15 mouse cellular contexts compared by ENCODE assay signal in the genomic region with DNA sequence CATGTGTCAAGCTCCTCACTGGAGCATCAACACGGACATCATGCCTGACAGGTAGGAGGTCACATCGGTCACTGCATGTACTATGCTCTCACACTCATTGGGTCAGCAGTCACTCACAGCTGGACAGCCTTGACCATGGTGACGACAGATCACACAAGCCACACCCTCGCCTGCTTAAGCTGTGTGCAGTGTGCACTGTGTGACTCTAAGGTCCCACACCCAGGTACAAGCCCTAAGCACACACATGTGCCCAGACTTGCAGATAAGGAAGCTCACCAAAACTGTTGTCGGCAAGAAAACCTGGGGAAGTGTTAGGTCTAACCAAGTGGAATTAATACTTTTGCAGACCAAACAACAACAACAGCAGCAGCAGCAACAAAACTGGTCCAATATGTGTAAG. TPM values are rescaled to one million over a fixed set of nuclear protein-coding genes. Genes with fewer than 3 reads are reported as not detected.
DNase-seq lines count a peak whose midpoint lies in the region; ATAC-seq lines count a peak whose summit lies in the region.
"Had no signal": no experiment of that assay in that cellular context is flagged by ENCODE, and none has a peak within 500 bp of the region (broad histone marks: within the 10 kb centered on the region; RNA-seq: fewer than 3 reads in every experiment).

No protein-coding gene starts in this region.

- ATAC-seq in heart, embryonic 11.5 days (replicated peaks; ENCODE audit: insufficient number of reproducible peaks, low FRiP score, low TSS enrichment) = peak; percentile 69
- ATAC-seq in intestine, embryonic 16.5 days = peak; percentile 76; the same call in 1 of the 2 replicates
- ATAC-seq in liver, embryonic 16.5 days (ENCODE audit: low read depth) = peak; percentile 93
- ATAC-seq in cerebellum, adult (ENCODE audit: insufficient number of reproducible peaks, low FRiP score, low TSS enrichment) = no peak
- ATAC-seq: hindbrain, embryonic 16.5 days had no signal

- no peaks in the 10 kb centered on the region for H3K9me3 ChIP-seq in heart, embryonic 11.5 days (replicated peaks; ENCODE audit: control insufficient read depth, low read length)
- no peaks in the 10 kb centered on the region for H3K9me3 ChIP-seq in intestine, embryonic 16.5 days (ENCODE audit: control insufficient read depth, low read length)
- H3K9me3 ChIP-seq in liver, embryonic 16.5 days (replicated peaks; ENCODE audit: control insufficient read depth, low read length) = peaks cover 3% of the 10 kb centered on the region; the same call in 1 of the 2 replicates
- H3K9me3 ChIP-seq: forebrain, embryonic 10.5 days; lung, embryonic 15.5 days had no signal

- no peak for DNase-seq in heart, postnatal 36 days
- peak; percentile 60 for DNase-seq in c-Kit-negative CD71-positive TER-119-positive erythroid progenitor cells, embryonic 14.5 days (ENCODE audit: low read depth, low spot score)
- no peak for DNase-seq in right cerebral cortex, postnatal 14 days
- no peak for DNase-seq in frontal cortex, postnatal 10 days (ENCODE audit: low spot score in 2 of 2)
- DNase-seq: cerebellum, adult 9-11 months; embryo, embryonic 11 days; gastrocnemius, postnatal 36 days; kidney, adult 8-10 months had no signal

- no peaks in the 10 kb centered on the region for H3K36me3 ChIP-seq in heart, embryonic 11.5 days (ENCODE audit: control insufficient read depth, insufficient read depth, low read length)
- H3K36me3 ChIP-seq in intestine, embryonic 16.5 days (ENCODE audit: control insufficient read depth, insufficient read depth, low read length) = no peaks in the 10 kb centered on the region
- no peaks in the 10 kb centered on the region for H3K36me3 ChIP-seq in liver, embryonic 16.5 days (ENCODE audit: control insufficient read depth, insufficient read depth)
- H3K36me3 ChIP-seq: forebrain, embryonic 10.5 days; lung, embryonic 15.5 days had no signal

- no peak overlapping the region for H3K9ac ChIP-seq in heart, embryonic 11.5 days (ENCODE audit: low read depth, low read length)
- H3K9ac ChIP-seq in intestine, embryonic 16.5 days (ENCODE audit: low read depth, low read length) = no peak overlapping the region
- peak overlapping the region; percentile 63 for H3K9ac ChIP-seq in liver, embryonic 16.5 days (ENCODE audit: low read depth, low read length)
- H3K9ac ChIP-seq: lung, embryonic 15.5 days had no signal

- no peak overlapping the region; the same call in 1 of the 2 replicates for H3K4me2 ChIP-seq in heart, embryonic 11.5 days
- H3K4me2 ChIP-seq in intestine, embryonic 16.5 days (ENCODE audit: low read depth, low read length) = no peak overlapping the region
- H3K4me2 ChIP-seq in liver, embryonic 16.5 days (ENCODE audit: low read depth, low read length) = peak overlapping the region; percentile 71
- H3K4me2 ChIP-seq: lung, embryonic 15.5 days had no signal

- H3K27me3 ChIP-seq in heart, embryonic 11.5 days (ENCODE audit: control insufficient read depth, insufficient read depth, low read length) = no peaks in the 10 kb centered on the region
- no peaks in the 10 kb centered on the region for H3K27me3 ChIP-seq in intestine, embryonic 16.5 days (replicated peaks; ENCODE audit: control insufficient read depth, insufficient read depth, low read length)
- H3K27me3 ChIP-seq in liver, embryonic 16.5 days (ENCODE audit: control insufficient read depth, insufficient read depth, low read depth, low read length) = no peaks in the 10 kb centered on the region; the same call in 1 of the 2 replicates
- H3K27me3 ChIP-seq: lung, embryonic 15.5 days had no signal

- peaks cover 5% of the 10 kb centered on the region; the same call in 1 of the 2 replicates for H3K4me1 ChIP-seq in heart, embryonic 11.5 days (ENCODE audit: control insufficient read depth, insufficient read depth, low read length)
- H3K4me1 ChIP-seq in intestine, embryonic 16.5 days (ENCODE audit: control insufficient read depth, insufficient read depth, low read length) = 0 out of 2 replicates have a peak, but pooled peaks cover 2% of the 10 kb centered on the region
- H3K4me1 ChIP-seq in liver, embryonic 16.5 days (ENCODE audit: control insufficient read depth, low read depth, low read length) = peaks cover 24% of the 10 kb centered on the region
- H3K4me1 ChIP-seq: forebrain, embryonic 10.5 days; lung, embryonic 15.5 days had no signal

- H3K27ac ChIP-seq in heart, embryonic 11.5 days (ENCODE audit: low read depth, low read length) = peak overlapping the region; percentile 32; the same call in 1 of the 2 replicates
- H3K27ac ChIP-seq in intestine, embryonic 16.5 days (ENCODE audit: low read length) = no peak overlapping the region
- peak overlapping the region; percentile 92 for H3K27ac ChIP-seq in liver, embryonic 16.5 days (ENCODE audit: low read length)
- H3K27ac ChIP-seq: forebrain, embryonic 10.5 days; lung, embryonic 15.5 days had no signal

- intact Hi-C loops in heart, postnatal 36 days (cut with DNase I) = no loop called here

- H3K4me3 ChIP-seq in heart, embryonic 11.5 days (ENCODE audit: low read depth, low read length) = no peak overlapping the region
- no peak overlapping the region for H3K4me3 ChIP-seq in intestine, embryonic 16.5 days (ENCODE audit: low read length)
- H3K4me3 ChIP-seq in liver, embryonic 16.5 days (ENCODE audit: low read depth, low read length) = peak overlapping the region; percentile 54
- H3K4me3 ChIP-seq: forebrain, embryonic 10.5 days; lung, embryonic 15.5 days had no signal

- 53% methylated on average over 5 of the region's 5 CpGs for WGBS in heart, embryonic 11.5 days (ENCODE audit: insufficient replicate concordance)
- 70% methylated on average over 5 of the region's 5 CpGs for WGBS in intestine, embryonic 16.5 days
- 40% methylated on average over 5 of the region's 5 CpGs for WGBS in liver, embryonic 16.5 days (ENCODE audit: insufficient replicate concordance)

RNA-seq across cellular contexts. Expression of a gene that starts 23.3 kb away (rescaled TPM):
- polyA plus RNA-seq in heart, embryonic 11.5 days (2014; fragmentation: Nextera tagmentation; extraction: Ambion mirVana) = 6.7 and 6.9 TPM in 2 replicates
- total RNA-seq in heart, postnatal 36 days (2021) = 10 to 100 TPM; 13.2 to 15.0 TPM
- polyA plus RNA-seq in intestine, embryonic 16.5 days (2015; fragmentation: Nextera tagmentation; extraction: Ambion mirVana) = 2.3 and 2.6 TPM in 2 replicates
- 0.90 and 1.1 TPM in 2 replicates for polyA plus RNA-seq in liver, embryonic 16.5 days (2015; fragmentation: Nextera tagmentation; extraction: Ambion mirVana)

RNA-seq across cellular contexts. Expression of a gene that starts 34.5 kb away (rescaled TPM):
- 14.4 TPM in 2 replicates for polyA plus RNA-seq in heart, embryonic 11.5 days (2014; fragmentation: Nextera tagmentation; extraction: Ambion mirVana)
- total RNA-seq in heart, postnatal 36 days (2021) = 10 to 100 TPM; 24.4 to 26.9 TPM
- 8.2 and 11.5 TPM in 2 replicates for polyA plus RNA-seq in intestine, embryonic 16.5 days (2015; fragmentation: Nextera tagmentation; extraction: Ambion mirVana)
- polyA plus RNA-seq in liver, embryonic 16.5 days (2015; fragmentation: Nextera tagmentation; extraction: Ambion mirVana) = 2.3 and 3.3 TPM in 2 replicates

RNA-seq across cellular contexts. Expression of a gene that starts 43.4 kb away (rescaled TPM):
- polyA plus RNA-seq in heart, embryonic 11.5 days (2014; fragmentation: Nextera tagmentation; extraction: Ambion mirVana) = 0.24 and 0.27 TPM in 2 replicates
- under 1 TPM; 0.08 to 0.19 TPM for total RNA-seq in heart, postnatal 36 days (2021)
- polyA plus RNA-seq in intestine, embryonic 16.5 days (2015; fragmentation: Nextera tagmentation; extraction: Ambion mirVana) = 1.5 and 1.7 TPM in 2 replicates
- 0.15 and 0.26 TPM in 2 replicates for polyA plus RNA-seq in liver, embryonic 16.5 days (2015; fragmentation: Nextera tagmentation; extraction: Ambion mirVana)
